Mouse (Mus musculus): Measurements from ENCODE around the gene Olfr1056. TPM values are rescaled to one million over a fixed set of nuclear protein-coding genes. Genes with fewer than 3 reads are reported as not detected.
"Not testable (repeated sequence)": the region's sequence is repeated elsewhere in the genome, so short reads cannot be mapped to it uniquely, and the experiment has no call there.

Gene Olfr1056
- total RNA-seq (2021), result not detected

DNA sequence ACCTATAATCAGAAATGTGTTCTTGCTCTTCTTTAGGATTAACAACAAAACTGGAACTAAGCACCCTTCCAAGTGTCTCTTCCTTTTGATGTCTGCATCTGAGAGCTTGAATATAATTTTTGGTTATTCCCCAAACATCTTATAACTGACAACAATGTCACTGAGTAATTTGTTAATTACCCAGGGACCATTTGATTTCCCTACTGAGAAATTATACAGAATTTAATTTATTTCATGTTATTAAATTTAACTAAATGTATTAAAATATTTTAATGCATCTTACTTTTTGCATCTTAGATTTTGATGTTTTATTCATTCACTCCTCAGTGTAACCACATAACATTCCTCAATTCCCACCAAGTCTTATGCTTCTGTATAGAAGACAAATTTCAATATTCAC is at the start of gene Olfr1056:
Gene Olfr1056, minus strand, starts transcription at position 101 of the 400 bp plus-strand sequence.
- no peak for DNase-seq

DNA sequence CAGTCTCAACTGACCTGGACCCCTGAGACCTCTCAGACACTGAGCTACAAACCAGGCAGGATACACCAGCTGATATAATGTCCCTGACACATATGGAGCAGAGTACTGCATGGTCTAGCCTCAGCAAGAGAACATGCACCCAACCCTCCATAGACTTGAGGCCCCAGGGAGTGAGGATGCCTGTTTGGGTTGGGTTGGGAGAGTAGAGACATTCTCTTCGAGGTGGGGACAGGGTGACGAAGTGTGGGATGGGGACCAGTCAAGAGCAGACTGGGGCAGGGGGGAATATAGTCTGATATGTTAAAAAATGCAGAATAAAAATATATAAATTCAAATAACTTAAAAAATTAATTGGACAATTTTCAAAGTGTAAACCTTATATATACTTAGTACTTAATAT is 32.8 kb upstream of the Olfr1056 start:
- no peak for DNase-seq

DNA sequence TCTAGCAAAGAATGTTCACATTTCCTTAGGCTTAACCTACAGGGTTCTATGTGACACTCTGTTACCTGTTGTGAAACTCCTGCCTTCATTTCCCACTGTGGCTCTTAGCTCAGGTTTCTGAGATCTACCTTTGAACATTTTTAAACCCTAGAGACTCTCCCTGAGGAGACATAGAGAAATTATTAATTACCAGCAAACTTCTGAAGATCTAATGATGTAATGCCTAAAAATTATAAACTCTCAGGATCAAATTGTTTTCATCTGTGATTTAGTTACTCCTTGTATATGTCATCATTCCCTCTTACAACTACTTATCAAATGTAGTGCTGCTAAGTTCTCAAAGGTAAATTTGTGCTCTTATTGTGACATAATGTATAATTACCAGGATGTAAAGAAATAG is 26.2 kb upstream of the Olfr1056 start, which contains the start of gene Olfr1058:
Gene Olfr1058, minus strand, starts transcription at position 101 of the 400 bp plus-strand sequence.
- not testable (repeated sequence) for DNase-seq

DNA sequence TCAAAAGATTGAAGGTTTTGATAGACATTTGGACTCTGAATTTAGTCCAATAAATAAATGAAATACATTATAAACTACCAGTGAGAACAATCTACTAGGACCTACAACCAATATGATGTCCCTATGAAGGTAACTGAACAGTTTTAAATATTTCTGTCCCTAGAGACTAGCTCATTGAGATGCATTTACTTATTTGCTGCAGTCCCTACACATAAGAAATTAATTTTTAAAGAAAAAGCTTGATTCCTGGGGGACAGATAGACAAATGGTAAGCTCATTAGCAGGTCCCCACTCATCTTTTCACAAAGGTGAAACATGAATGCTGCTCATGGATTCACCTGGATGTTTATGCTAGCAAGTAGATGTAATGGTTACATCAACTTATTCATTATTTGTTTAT is 16.0 kb upstream of the Olfr1056 start, which contains the start of gene Olfr1057:
Gene Olfr1057, minus strand, starts transcription at position 101 of the 400 bp plus-strand sequence.
- DNase-seq, result no peak

DNA sequence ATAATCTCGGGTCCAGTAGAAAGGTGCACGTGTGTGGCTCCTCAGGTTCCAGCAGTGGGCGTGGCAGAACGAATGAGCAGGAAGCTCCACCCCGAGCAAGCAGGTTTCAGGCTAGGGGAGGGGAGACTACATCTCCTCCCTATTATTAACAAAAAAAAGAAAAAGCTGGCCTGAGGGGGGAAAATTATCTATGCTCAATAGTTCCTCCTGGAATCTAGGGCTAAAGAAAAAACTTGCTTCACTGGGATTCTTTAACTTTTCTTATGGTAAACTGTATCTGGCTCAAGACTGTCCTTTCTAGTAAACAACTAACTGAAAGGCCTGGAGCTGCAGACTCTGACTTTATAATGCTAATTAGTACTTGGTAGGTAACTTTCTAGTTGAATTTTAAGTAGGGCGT is 4.1 kb upstream of the Olfr1056 start:
- not testable (repeated sequence) for DNase-seq

DNA sequence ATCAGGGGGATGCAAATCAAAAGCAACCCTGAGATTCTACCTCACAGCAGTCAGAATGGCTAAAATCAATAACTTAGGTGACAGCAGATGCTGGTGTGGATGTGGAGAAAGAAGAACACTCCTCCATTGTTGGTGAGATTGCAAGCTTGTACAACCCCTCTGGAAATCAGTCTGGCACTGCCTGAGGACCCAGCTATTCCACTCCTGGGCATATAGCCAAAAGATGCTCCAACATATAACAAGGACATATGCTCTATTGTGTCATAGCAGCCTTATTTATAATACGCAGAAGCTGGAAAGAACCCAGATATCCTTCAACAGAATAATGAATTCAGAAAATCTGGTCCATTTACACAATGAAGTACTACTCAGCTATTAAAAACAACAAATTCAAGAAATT is 10.5 kb downstream of the Olfr1056 start:
- DNase-seq, result not testable (repeated sequence)

DNA sequence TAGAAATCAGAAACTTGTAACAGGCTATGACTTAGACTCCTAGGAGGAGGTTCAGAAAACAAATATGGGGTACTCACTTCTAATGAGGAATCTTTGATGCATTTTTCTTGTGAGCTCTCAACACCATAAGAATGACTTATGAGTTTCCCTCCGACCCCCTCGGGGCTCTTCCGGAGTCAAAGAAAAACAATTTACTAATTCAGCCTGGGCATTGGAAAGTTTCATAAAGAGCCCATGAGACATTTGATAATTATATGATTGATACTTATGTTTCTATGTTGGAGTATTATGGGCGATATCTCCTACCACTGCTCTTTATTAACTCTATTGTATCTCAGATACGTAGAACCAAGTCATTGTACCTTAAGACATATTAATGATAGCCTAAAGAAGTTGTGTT is 12.1 kb downstream of the Olfr1056 start, which contains the start of gene Olfr1055:
Gene Olfr1055, minus strand, starts transcription at position 101 of the 400 bp plus-strand sequence.
- no peak for DNase-seq

DNA sequence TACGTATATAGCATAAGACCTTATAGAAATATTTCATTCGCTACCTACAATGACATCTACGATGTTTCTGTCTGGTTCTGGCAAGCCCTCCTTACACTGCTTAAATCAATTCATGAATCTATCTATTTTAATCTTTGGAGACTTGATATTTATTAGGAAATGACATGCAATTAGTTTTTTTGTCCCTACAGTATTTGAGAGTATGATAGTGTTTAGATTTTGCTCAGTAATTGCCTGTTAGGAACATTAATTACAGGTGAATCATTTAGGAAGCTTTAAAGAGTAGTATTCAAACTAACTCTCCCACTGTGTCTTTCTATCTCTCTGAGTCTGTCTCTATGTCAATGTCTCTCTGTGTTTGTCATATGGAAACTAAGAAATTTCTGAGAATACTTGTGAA is 26.9 kb downstream of the Olfr1056 start, which contains the start of gene Olfr1054:
Gene Olfr1054, minus strand, starts transcription at position 101 of the 400 bp plus-strand sequence.
- no peak for DNase-seq

DNA sequence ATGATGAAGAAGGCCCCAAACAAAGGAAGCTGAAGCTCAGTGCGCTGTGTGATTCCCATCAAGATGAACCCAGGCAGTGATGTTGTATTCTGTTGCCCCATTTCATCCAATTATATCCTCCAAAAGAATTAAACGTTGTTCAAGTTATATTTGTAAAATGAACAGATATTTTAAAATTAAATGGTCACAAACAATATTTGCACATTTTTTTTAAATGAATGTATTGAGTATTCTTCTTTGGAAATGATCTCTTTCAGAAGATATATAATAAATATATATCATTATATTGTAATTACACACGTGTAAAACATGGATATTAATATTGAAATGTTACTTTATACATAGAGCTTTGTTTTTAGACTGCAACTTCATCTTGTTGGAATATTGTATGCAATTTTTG is 47.1 kb downstream of the Olfr1056 start, which contains the start of gene Olfr1053:
Gene Olfr1053, minus strand, starts transcription at position 101 of the 400 bp plus-strand sequence.
- DNase-seq, result no peak

Other genes starting within 250 kb of the Olfr1056 start
- not detected for gene Olfr1039, start 226.5 kb downstream of the Olfr1056 start, total RNA-seq (2021)
- gene Olfr1040, start 215.7 kb downstream of the Olfr1056 start, total RNA-seq (2021), result not detected
- gene Olfr1042, start 200.6 kb downstream of the Olfr1056 start, total RNA-seq (2021), result not detected
- not detected for gene Olfr1043, start 194.9 kb downstream of the Olfr1056 start, total RNA-seq (2021)
- not detected for gene Olfr1044, start 184.6 kb downstream of the Olfr1056 start, total RNA-seq (2021)
- not detected for gene Olfr52, start 176.8 kb downstream of the Olfr1056 start, total RNA-seq (2021)
- not detected for gene Olfr1045, start 159.5 kb downstream of the Olfr1056 start, total RNA-seq (2021)
- gene Olfr1046, start 143.2 kb downstream of the Olfr1056 start, total RNA-seq (2021), result not detected
- gene Olfr1047, start 131.1 kb downstream of the Olfr1056 start, total RNA-seq (2021), result not detected
- not detected for gene Olfr1048, start 122.2 kb downstream of the Olfr1056 start, total RNA-seq (2021)
- gene Olfr1049, start 104.1 kb downstream of the Olfr1056 start, total RNA-seq (2021), result not detected
- gene Olfr1051, start 83.4 kb downstream of the Olfr1056 start, total RNA-seq (2021), result not detected
- gene Olfr1052, start 70.0 kb downstream of the Olfr1056 start, total RNA-seq (2021), result not detected
- not detected for gene Olfr1053, start 47.2 kb downstream of the Olfr1056 start, total RNA-seq (2021)
- not detected for gene Olfr1054, start 27.0 kb downstream of the Olfr1056 start, total RNA-seq (2021)
- gene Olfr1055, start 12.2 kb downstream of the Olfr1056 start, total RNA-seq (2021), result not detected
- not detected for gene Olfr1057, start 15.9 kb upstream of the Olfr1056 start, total RNA-seq (2021)
- not detected for gene Olfr1058, start 26.1 kb upstream of the Olfr1056 start, total RNA-seq (2021)
- gene Olfr1061, start 51.6 kb upstream of the Olfr1056 start, total RNA-seq (2021), result not detected
- not detected for gene Olfr1062, start 64.3 kb upstream of the Olfr1056 start, total RNA-seq (2021)
- gene Olfr1065, start 88.1 kb upstream of the Olfr1056 start, total RNA-seq (2021), result not detected
- gene Olfr1066, start 93.8 kb upstream of the Olfr1056 start, total RNA-seq (2021), result not detected
- not detected for gene Olfr228, start 124.9 kb upstream of the Olfr1056 start, total RNA-seq (2021)
- gene Olfr1076, start 146.0 kb upstream of the Olfr1056 start, total RNA-seq (2021), result not detected
- not detected for gene Olfr1079, start 180.0 kb upstream of the Olfr1056 start, total RNA-seq (2021)
- not detected for gene Olfr1080, start 195.8 kb upstream of the Olfr1056 start, total RNA-seq (2021)
- gene Olfr1082, start 236.5 kb upstream of the Olfr1056 start, total RNA-seq (2021), result not detected